Mouse (Mus musculus) bone marrow macrophage, adult 2 months (primary cell): ENCODE measurements around the gene Drc3.

Experiments used
- CTCF ChIP-seq: IDR thresholded peaks from 2 replicates; pipeline ENCODE4 v1.5.1; 2012; ENCODE audit warnings: low read depth, mild to moderate bottlenecking, low read length, moderate library complexity
- POLR2A ChIP-seq: IDR thresholded peaks from 2 replicates; pipeline ENCODE4 v1.6.1; 2012; ENCODE audit warnings: mild to moderate bottlenecking, low read depth, low read length, borderline replicate concordance

DNA sequence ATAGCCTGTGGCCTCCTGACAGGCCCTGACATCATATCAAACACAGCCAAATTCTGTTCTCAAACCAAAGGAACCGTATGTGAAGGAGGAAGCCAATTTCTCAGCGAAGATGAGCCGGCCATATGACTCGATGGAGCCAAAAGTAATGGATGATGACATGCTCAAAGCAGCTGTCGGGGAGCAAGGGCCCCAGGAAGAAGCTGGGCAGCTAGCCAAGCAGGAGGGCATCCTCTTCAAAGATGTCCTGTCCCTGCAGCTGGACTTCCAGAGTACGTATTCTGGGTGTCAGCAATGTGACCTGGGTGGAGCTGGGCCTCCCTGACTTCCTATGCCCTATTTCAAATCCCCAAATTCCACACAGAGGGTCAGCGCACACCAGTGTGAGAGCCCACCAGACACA, 5.4 kb downstream of the Drc3 start:
- no peak for TF ChIP-seq POLR2A
- no peak for TF ChIP-seq CTCF
